Mouse (Mus musculus): ENCODE results near the gene Rhbdf2.

Gene Rhbdf2

DNA sequence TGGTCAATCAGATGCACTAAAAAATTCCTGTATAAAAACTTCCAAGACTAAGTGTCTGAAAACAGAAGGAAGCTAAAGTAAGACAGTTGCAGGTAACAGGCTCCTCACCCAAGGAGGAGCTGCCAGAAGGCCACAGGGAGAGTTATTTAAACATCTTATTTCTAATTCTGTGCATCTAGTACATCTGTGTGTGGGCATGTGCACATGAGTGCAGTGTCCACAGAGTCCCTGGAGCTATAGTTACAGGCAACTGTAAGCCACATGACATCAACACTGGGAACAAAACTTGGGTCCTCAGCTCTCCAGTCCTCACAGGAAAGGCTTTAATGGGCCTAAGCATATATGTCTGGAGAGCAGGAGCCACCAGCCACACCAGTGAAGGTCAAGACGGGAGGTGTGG, 74.6 kb downstream of the Rhbdf2 start:
- no peak for DNase-seq (ENCODE audit: low read depth, low spot score)

- DNase-seq (ENCODE audit: low read depth, low spot score), result no peak
Measured at GRCm38 (mm10) chr11:116550748-116551147, 76.1 kb downstream of the Rhbdf2 start.

DNA sequence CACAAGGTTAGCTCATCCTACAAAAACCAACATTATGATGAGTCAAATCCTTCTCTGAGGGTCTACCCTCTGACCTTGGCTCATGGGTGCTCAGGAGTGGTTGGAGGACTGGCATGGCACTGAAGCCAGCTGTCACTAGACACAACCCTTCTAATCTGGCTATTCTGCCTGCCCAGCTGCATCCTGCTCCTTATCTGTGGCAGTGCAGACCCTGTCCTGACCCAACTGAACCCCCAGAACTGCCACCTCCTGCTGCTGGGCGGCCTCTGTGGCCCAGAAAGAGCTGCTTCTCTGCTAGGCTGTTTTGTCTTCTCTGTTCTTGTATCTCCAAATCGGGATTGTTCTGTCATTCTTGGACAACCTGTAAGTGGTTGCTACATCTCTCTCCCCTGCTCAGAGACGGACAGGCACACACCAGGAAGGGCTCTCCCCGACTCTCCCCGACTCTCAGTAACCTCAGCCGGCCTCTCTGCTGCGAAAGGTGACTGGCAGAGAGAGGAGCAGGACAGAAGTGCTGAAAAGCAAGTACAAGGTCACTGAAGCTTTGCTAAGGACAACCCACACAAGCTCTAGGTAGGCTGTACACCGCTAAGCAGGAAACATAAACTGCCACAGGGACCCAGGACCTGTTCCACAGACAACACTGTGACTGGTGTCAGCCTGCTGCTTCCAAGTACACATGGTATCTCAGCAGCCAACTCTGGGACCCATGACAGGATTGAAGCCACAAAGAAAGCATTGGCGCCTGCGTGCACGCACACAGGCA, 77.4 kb downstream of the Rhbdf2 start:
- DNase-seq (ENCODE audit: low read depth, low spot score), result no peak

GRCm38 (mm10) chr11:116548780-116549179, 78.0 kb downstream of the Rhbdf2 start:
- DNase-seq (ENCODE audit: low read depth, low spot score), result no peak

All from retina, adult 2 months (tissue).